Mouse (Mus musculus) embryo, embryonic 11 days (tissue): ENCODE measurements around the gene Ankrd61.

Experiments
- DNase-seq: peaks from one replicate; pipeline ENCODE4 v3.0.0-alpha.2; 2015

Ankrd61 gene

DNA sequence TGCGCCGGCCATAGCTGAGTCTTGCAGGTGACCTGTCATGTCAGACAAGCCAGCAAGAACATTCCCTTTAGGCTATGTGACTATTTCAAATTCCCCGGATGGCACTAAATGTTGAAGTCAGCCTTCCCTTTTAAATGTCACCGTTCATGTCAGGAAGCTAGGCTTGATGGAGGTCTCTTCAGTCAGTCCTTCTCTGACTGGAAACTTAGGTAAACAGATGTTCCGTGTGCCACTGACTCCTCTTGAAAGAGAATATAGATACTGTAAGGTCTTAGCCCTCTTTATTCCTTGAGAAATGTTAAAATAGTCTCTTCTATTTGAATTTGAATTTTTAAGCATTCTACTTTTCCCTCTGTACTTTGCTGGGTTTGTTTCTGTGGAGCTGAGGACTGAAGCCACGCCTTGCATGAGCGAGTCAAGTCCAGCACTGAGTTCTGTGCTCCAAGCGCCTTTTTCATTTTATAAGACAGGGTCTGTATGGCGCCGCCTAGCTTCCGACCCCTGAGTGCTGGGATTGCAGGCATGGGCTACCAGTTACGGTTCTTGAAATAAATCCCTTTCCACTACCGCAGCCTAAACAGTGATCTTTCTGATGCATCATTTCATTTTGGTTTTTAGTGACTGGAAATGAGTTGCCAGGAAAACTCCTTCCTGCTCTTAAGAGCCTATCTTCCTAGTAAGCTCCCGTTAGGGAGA is at the start of gene Ankrd61:
Gene Ankrd61 (minus strand): TSS at position 51 of the 696 bp plus-strand sequence.
- no peak for DNase-seq

DNA sequence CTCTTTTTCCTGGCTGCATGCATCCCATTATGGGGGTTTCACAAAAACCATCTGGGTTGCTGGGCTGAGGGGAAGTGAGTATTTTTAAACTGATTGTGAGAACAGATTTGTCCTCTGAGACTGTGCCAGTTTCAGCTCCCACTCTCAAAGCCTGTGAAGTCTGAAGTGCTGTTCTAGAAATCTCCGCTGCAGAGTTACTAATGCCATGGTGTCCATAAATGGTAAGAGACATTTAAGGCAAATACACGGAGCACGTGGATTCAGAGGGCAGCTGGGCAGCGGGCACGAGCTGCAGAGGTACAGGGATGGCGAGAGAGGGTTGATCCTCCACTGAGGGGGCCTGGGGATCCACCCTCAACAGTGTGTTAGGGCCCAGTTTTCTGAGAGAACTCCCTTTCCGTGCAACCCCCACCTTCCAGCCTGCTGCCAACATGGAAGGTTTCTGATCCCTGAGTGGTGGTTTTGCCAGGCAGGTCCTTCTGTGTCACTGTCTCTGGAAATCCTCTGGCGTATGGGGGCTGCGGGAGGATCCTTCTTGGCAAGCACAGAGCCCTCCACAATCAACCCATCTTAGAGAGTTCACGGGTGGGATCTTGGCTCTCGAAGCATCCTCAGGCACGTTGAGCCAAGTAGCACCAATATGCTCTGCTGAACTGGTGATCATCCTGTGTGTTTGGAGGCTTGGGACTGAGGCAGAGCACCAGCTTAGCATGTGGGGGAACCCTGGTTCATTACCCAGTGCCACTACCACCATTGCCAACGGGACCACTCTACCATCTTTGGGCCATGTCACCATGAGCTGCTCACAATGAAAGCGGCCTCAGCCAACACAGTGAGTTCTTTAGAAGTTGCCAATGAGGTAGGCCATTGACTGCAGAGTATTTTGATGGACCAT is 46.0 kb upstream of the Ankrd61 start:
- no peak for DNase-seq

DNA sequence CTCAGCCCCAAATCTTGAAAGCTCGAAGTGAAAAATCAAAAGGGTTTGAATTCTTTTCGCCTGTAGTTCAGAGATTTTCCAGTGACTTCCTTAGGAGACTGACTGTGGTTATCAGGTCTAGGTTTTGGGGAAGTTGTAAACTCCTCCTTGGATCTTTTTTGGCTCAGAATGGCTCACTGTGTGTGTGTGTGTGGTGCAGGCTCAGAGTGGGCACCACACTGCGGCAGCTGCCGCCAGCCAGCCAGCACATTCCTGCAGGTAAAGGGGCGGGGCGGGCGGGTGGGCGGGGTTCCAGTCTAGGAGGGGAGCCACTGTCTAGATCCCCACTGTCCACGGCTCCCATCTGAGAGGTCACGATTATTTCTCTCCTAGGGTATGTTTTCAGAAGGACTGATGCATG is 44.1 kb upstream of the Ankrd61 start:
- no peak for DNase-seq

DNA sequence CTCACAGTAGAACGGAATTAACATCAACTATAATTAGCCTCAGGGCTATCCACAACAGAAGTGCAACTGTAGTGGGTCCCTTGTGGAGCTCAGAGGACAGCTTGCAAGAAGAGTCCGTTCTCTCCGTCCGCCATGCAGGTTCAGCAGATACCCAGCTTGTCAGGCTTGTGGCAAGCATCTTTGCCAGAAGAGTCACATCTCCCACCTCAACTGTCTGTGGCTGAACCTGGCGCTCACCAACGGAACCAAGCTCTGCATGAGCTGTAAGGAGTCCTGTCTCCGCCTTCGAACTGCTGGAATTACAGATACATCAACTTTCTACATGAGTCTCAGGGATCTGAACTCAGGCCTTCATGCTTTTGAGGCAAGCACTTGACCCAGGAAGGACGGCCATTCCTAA is 38.7 kb upstream of the Ankrd61 start:
- no peak for DNase-seq

DNA sequence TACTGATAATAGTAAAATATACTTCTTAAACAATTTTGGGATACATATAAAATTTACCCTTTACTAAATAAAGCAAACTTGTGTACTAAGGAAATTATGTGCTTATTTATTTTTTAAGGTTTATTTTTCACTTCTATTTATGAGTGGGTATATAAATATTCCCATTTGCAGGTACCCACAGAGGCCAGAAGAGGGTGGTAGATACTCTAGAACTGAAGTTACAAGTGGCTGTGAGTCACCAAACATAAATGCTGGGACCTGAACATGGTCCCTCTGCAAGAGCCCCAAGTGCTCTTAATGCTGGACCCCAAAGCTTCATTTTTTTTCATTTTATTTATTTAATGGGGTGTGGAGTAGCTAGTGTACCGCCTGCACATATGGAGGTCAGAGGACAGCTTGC is 36.4 kb upstream of the Ankrd61 start:
- no peak for DNase-seq

DNA sequence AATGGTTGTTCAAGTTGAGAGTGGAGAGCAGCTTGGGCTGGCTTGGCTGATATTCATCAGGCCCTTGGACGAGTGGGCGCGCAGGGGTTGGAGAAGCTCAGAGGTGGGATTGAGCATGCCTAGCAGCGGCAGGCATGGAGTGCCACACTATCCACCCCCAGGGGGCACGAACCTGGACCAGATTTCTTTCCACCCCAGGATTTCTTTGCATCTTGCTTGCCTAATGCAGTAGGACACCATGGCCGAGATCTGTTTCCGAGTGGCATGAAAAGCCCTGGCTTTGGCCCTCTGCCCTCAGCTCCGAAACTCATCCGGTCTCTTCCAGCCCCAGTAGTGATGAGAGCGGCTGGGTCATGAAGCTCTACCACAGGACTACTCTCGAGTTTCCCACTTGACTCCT is 35.9 kb upstream of the Ankrd61 start:
- no peak for DNase-seq

DNA sequence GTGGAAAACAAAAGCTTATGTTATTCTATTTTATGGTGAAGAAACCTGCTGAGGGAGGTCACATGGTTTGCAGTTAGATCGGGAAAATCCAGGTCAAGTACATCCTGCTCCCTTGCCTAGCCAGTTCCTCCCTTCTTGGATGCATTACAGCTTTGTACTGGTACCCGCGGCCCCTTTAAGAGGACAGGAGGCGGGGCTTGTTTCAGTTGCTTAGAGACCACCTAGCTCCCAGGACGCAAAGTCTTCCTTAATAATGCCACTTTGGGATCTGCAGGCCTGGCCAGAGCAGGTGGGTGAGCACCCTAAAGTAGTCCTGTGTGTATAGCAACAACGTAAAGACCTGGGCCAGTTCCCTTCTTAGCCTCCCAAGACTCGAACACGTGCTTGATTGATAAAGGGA is 35.3 kb upstream of the Ankrd61 start, which contains the start of gene Rsph10b:
Gene Rsph10b (plus strand): TSS at position 205 of the 400 bp plus-strand sequence.
- DNase-seq, result peak; percentile 41

DNA sequence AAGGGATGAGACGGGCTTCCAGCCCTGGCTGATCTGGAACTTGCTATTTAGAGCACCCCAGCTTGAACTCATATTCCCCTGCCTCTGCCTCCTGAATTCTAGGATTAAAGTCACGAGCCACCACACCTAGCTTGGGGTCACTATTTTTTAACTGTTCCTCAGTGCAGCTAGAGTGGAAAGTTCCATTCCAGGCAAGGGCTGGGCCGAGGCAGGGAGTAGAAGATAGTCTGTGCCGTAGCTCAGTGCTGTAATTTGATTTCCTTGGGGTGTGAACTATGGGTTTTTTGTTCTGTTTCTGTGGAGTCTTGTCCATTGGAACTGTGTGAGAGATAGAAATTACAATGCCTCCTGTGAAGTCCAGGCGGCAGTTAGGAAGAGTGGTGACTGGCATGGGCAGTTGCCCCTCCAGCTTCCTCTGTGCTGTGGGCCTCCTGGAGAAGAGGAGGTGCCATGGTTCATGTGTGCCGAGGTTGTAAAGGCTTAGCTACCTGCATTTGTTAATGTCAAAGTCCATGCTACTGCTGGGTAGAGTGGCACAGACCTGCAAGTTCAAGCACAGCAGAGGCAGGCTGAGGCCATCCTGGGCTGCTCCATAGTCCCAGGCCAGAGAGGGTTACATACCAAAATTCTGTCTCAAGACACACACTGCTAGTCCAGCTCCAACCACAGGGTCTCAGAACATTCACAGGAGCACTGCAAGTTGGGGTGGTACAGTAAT is 34.5 kb upstream of the Ankrd61 start:
- DNase-seq, result no peak

DNA sequence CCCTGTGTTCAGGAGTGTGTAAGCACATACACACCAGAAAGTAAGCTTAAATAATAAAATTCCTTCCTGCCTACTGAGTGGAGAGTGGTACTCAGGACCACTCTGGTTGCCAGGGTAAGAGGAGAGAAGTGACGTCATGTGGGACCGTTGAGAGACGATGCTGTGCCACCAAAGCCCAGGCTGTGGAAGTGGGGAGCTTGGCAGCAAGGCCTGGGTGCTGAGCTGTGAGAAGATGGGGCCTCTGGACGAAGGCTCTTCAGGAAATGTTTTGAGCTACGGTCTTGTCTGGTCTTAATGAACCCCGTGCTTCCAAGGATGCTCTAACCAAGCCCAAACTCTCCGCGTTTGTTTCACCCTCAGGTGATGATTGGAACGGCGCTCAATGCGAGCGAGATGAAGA is 33.2 kb upstream of the Ankrd61 start:
- no peak for DNase-seq

DNA sequence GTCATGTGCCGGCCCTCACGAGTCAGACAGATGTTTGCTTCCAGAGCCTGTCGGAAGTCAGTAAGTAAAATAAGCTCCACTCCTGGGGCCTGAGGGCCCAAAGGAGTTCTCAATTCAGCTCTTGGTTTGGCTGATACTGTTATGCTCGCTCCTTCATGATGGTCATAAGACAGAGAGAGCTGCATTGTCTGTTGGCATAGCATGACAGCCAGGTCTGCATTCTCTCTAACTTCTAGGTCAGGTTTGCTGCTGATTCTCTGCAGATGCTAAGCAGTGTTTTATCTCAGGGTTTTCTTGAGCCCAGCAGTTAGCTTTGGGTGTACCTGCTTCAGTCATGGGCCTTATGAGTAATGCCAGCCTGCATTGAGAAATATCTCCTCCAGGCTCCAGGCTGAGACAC is 31.8 kb upstream of the Ankrd61 start:
- no peak for DNase-seq

DNA sequence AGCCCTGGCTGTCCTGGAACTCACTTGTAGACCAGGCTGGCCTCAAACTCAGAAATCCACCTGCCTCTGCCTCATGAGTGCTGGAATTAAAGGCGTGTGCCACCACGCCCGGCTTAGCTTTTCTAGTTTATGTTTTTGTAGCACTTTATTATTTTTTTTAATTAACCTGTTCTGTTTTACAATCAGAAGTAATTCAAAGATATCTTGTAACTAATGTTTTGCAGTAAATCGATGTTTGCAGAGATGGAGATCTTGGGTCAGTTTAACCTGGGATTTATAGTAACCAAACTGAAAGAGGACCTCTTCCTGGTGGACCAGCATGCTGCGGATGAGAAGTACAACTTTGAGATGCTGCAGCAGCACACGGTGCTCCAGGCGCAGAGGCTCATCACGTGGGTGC is 30.4 kb upstream of the Ankrd61 start, which contains the start of gene Gm42421:
Gene Gm42421 (plus strand): TSS at position 301 of the 400 bp plus-strand sequence.
- DNase-seq, result no peak

DNA sequence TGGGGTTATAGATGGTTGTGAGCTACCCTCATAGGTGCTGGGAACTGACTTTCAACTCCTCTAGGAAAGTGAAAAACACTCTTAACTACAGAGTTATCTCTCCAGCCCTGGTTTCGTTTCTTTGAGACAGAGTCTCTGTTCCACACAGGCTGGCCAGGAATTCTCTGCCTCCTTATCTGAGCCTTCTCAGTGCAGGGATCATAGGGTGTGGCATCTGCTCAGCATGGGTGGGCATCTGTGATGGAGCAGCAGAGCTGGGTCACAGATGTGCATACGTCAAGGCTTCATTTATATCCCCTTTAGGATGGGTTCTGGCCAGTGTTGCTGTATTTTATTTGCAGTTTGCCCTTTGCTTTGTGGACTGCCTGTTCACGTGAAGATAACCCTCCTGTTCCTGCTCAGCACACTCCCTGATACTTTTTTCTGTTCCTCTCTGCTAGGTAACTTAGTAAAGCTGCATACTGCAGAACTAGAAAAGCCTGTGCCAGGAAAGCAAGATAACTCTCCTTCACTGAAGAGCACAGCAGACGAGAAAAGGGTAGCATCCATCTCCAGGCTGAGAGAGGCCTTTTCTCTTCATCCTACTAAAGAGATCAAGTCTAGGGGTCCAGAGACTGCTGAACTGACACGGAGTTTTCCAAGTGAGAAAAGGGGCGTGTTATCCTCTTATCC is 27.4 kb upstream of the Ankrd61 start:
- DNase-seq, result no peak

DNA sequence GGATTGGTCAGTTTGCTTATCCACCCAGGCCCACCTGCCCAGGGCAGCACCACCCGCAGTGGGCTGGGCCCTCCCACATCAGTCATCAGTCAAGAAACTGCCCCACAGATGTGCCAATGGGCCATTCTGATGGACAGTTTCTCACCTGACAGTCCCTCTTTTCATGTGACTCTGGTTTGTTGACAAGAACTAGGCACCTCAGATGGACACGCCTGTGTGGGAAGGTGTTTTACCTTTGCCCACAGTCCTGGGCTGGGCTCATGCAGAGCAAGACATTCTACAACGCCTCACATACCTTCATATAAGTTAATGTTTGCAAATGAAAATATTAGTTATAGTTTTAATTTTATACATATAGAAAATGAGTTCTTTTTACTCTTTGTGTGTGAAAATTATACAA is 20.6 kb upstream of the Ankrd61 start:
- DNase-seq, result no peak

DNA sequence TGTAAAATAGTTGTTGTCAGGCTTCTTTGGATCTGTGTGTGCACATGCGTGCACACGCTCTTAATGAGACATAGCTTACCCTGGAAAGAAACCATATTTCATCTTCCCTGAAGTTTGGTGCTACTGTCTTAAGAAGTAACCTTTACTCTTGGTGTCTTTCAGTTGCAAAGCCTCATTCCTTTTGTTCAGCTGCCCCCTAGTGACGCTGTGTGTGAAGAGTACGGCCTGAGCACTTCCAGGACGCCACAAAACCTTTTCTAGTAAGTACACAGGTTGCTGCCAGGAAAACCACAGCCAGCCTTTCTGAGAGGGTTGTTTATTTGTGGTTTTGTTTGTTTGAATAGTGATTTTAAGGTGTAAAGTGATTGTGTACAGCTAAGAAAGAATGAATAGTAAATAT is 19.9 kb upstream of the Ankrd61 start:
- peak; percentile 46 for DNase-seq

DNA sequence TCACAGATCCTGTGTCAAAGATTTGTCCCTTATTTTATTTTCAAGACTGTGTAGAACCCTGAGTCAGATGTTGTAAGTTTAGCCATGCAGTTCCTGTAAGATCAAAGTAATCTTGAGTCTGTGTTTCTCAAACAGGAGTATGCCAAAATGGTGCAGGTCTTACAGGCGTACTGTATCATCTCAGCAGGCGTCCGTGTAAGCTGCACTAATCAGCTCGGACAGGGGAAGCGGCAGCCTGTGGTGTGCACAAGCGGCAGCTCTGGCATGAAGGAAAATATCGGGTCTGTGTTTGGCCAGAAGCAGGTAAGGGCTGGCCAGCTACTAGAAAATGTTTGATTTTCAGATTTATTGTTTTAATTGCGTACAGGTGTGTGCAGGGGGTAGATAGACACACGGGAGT is 18.7 kb upstream of the Ankrd61 start:
- no peak for DNase-seq

DNA sequence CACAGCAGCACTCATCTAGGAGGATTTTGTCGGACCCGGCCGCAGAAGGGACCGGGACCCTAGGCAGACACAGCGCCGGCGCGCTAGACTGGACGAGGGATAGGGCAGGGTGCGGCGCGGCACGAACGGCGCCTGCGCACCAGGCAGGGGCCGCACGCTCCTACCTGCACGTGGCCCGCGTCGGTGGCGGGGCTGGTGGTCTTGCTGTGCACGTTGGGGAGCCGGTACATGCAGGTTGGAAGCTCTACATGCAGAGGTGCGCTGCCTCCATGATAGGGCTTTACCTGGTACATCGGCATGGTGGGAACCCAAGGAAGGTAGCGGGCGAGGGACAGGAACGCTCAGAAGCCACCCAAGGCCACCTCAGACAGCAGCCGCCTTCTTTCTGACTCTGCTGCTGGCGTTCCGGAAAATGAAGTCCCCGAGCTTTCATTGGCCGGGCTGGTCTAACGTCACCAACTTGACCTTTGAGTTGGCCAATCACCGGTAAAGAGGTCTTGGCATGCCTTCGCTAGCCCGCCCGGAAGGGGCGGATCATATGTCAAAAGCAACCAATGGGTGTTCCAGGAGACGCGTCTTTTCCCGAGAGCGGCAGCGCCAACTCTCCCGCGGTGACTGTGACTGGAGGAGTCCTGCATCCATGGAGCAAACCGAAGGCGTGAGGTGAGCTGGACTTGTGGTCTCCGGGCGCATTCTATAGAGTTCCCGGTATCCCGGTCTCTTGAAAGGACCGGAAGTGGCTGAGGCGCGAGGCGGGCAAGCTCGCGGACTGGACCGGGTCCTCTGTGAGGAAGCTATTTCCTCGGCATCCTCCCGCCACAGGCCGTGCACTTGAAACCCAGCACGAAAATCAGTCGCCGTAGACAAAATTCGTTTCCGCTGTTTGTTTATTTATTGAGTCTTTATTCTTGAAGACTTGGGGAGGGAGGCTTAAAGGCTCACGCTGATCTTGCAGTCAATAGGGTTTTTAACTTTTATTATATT is 12.2 kb upstream of the Ankrd61 start, which contains the start of the genes Aimp2 and Pms2:
Gene Aimp2 (minus strand): TSS at position 431 of the 984 bp plus-strand sequence.
Gene Pms2 (plus strand): TSS at position 548 of the 984 bp plus-strand sequence.
- DNase-seq, result peak; percentile 99

DNA sequence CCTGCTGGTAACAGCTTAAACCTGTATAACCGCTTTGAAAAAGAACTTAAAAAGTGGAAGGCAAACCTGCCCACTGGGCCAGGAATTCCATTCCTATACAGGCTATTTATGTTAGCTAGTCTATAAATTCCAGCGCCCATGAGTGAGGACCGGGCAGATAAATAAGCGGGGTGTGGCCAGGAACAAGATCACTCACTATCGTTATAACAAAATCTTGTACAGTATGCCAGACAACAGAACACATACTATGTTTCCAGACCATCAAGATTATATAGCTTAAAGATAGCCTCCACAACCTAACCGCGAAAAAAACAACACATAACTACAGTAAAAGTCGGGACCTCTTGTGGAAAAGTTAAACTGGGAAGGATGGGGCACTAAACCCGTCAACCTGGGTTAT is 11.4 kb upstream of the Ankrd61 start:
- DNase-seq, result peak; percentile 9

DNA sequence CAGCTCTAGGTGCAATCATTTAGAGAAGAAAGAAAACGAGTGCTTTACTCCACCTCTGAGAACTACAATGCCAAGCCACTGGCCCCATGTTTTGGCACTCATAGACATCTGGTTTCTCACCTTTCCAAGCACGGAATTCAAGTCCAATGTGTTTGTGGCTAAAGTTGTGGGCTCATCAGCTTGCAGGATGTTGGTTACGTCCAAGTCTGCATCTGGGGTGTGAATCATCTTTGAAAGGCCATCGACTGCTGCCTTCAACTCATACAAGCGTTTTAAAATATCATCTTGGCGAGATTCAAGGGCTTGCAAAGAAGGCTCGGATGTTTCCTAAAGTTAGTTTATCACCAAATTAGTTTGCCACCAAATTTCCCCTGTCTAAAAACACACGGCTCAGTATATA is 8.9 kb upstream of the Ankrd61 start:
- DNase-seq, result no peak

DNA sequence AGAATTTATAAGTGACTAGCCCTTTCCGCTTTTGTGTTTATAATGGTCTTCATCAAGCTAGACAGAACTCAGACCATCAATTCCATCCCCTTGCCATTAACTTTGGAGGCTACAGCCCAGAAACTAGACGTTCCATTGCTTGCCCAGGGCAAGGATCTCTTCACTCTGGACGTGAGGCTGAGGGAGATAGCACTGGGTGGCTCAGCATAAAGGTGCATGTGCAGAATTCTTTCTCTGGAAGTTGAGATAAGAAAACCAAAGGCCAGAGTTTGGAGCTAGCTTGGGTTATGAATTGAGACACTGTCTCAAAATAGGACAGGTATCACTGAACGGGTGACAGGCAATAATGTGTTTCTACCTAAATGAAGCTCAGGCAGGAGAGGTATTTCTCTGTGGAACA is 6.3 kb upstream of the Ankrd61 start:
- DNase-seq, result no peak

DNA sequence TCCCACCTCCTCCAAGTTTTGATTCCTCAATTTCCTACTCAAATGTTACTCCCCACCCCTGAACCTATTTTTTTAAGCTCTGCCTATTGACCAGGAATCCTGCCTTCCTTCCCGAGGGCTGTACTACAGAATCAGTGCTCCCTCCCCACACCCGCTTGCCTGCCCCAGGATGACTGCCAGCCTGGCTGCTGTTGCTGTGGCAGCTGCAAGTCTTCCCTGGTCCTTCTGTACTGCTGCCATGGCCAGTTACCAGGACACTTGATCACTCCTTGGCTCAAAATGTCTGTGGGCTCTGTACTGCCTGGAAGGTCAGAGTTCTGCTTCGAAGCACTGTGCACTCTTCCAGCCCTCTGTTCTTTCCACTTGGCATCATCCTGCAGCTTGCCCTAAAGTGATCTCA is 4.6 kb upstream of the Ankrd61 start:
- no peak for DNase-seq

DNA sequence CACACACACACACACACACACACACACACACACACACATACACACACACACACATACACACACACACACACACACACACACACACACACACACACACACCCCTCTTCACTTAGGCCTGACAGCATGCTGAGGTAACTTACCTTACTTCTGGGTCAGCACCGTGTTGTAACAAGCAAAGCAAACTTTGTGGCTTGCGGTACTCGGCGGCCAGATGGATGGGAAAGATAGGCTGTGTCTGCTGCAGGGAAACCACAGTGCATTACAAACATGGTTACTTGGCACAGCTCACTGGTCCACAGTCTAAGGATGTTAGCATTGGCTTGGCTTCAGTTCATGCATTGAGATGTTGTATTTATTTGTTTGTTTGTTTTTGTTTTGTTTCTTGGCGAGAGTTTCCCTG is 4.1 kb downstream of the Ankrd61 start:
- DNase-seq, result no peak
